In the genomic region with DNA sequence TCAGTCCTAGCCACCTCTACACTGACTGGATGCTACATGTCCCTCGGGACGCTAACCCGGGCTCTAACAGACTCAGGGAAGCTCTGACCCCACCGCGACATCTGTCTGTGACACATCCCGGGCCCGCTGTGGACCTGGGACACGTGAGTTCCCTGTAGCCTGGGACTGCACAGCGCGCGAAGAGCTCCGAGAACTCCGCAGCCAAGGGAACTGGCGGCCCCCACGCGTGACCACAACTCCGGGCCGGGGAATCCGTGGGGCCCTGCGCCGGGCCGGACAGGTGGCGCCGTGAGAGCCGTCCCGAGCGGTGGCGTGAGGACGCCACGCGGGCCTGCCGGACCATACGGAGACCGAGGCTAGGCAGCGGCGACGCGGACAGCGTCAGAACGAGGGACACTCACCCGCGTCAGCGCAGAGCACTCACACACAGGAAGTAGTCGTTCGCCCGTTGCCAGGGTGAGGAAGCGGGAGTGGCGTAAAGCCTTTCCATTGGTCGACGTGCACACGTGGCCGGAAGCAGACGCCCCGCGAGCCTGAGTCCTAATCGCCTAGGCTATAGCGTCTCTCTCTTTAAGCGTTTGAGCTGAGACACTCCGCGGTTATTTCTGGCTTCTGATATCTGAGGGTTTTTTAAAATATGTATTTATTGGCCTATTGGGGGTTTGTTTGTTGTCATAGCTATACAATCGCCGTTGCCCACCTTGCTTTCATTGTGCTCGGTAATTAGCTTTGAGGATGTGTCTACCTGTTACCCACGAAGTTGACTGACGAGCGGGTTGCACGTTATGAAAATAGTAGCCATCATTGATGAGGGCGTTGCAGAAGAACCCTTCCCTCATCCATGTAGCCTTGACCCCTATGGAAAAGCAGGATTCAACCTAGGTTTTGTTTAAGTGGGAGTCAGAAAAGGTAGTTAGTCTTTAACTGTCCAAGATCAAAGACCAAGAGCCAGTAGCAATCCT, we compare ENCODE assay signal across 8 mouse cellular contexts. TPM values are rescaled to one million over a fixed set of nuclear protein-coding genes. Genes with fewer than 3 reads are reported as not detected.
A peak's percentile ranks its signal among the peaks of the same experiment; 100 is the strongest.
DNase-seq lines count a peak whose midpoint lies in the region; ATAC-seq and TF ChIP-seq lines count a peak whose summit lies in the region.

A gene (minus strand): TSS at position 453 of the 962 bp plus-strand sequence.

- peak; percentile 98 for DNase-seq in 3134 (ENCODE audit: extremely low read depth, insufficient read length, low spot score)
- peak; percentile 94 to 96 for DNase-seq in adrenal gland, postnatal 36 days
- peak; percentile 94 to 96 for DNase-seq in heart, adult 18-20 months
- peak; percentile 97 for DNase-seq in kidney, adult 2 months
- DNase-seq in spleen, adult 2 months (ENCODE audit: low read depth in 1 of 2, low spot score in 2 of 2): peak; percentile 82 to 87

- H3K27me3 ChIP-seq in embryonic facial prominence, embryonic 13.5 days: 0 out of 2 replicates have a peak, but pooled peaks cover 4% of the 10 kb centered on the region
- no peaks in the 10 kb centered on the region for H3K27me3 ChIP-seq in kidney, adult 2 months (replicated peaks; ENCODE audit: control insufficient read depth, insufficient read depth, low read length)
- H3K27me3 ChIP-seq in limb, embryonic 12.5 days: no peaks in the 10 kb centered on the region
- H3K27me3 ChIP-seq in midbrain, embryonic 15.5 days (replicated peaks): no peaks in the 10 kb centered on the region
- no peaks in the 10 kb centered on the region for H3K27me3 ChIP-seq in spleen, adult 2 months (ENCODE audit: control insufficient read depth, insufficient read depth, low read length)

- peak; percentile 99 for ATAC-seq in embryonic facial prominence, embryonic 13.5 days (ENCODE audit: insufficient number of reproducible peaks, insufficient read depth, low FRiP score, low TSS enrichment, low read depth)
- peak; percentile 100 for ATAC-seq in limb, embryonic 12.5 days (ENCODE audit: insufficient number of reproducible peaks, insufficient read depth, low FRiP score, low TSS enrichment, low read depth)
- peak; percentile 100 for ATAC-seq in midbrain, embryonic 15.5 days (replicated peaks)

- TF ChIP-seq POLR2A in kidney, adult 2 months (IDR thresholded peaks at IDR 0.05; ENCODE audit: low read depth, low read length): peak; percentile 79
- TF ChIP-seq POLR2A in spleen, adult 2 months (IDR thresholded peaks at IDR 0.05; ENCODE audit: low read depth, low read length): peak; percentile 78; the same call in 1 of the 2 replicates

- H3K9ac ChIP-seq in embryonic facial prominence, embryonic 13.5 days: peak within 1 kb of the TSS; percentile 89
- peak within 1 kb of the TSS; percentile 85 for H3K9ac ChIP-seq in limb, embryonic 12.5 days (replicated peaks)
- peak within 1 kb of the TSS; percentile 75 for H3K9ac ChIP-seq in midbrain, embryonic 15.5 days

- no peak for TF ChIP-seq CTCF in kidney, adult 2 months (conservative IDR thresholded peaks at IDR 0.05; ENCODE audit: insufficient read depth, insufficient read length, low read depth, low read length)
- no peak for TF ChIP-seq CTCF in spleen, adult 2 months (IDR thresholded peaks at IDR 0.05; ENCODE audit: extremely low read depth, insufficient read depth, insufficient read length, insufficient replicate concordance)

- under 1% methylated on average over 68 of the region's 68 CpGs for WGBS in embryonic facial prominence, embryonic 13.5 days
- WGBS in kidney, adult 2 months: under 1% methylated on average over 68 of the region's 68 CpGs
- under 1% methylated on average over 68 of the region's 68 CpGs for WGBS in limb, embryonic 12.5 days
- under 1% methylated on average over 68 of the region's 68 CpGs for WGBS in midbrain, embryonic 15.5 days
- WGBS in spleen, adult 2 months: under 1% methylated on average over 68 of the region's 68 CpGs

- peak within 1 kb of the TSS; percentile 84 for H3K27ac ChIP-seq in embryonic facial prominence, embryonic 13.5 days
- peak within 1 kb of the TSS; percentile 58 for H3K27ac ChIP-seq in kidney, adult 2 months (ENCODE audit: insufficient read depth, low read depth, low read length)
- H3K27ac ChIP-seq in limb, embryonic 12.5 days: peak within 1 kb of the TSS; percentile 83
- H3K27ac ChIP-seq in midbrain, embryonic 15.5 days: peak within 1 kb of the TSS; percentile 94
- peak within 1 kb of the TSS; percentile 84 for H3K27ac ChIP-seq in spleen, adult 2 months (ENCODE audit: insufficient read depth, low read length)

- H3K4me2 ChIP-seq in embryonic facial prominence, embryonic 13.5 days: peak within 1 kb of the TSS; percentile 82
- peak within 1 kb of the TSS; percentile 82 for H3K4me2 ChIP-seq in limb, embryonic 12.5 days
- H3K4me2 ChIP-seq in midbrain, embryonic 15.5 days: peak within 1 kb of the TSS; percentile 81

- peak within 1 kb of the TSS; percentile 88 for H3K4me3 ChIP-seq in embryonic facial prominence, embryonic 13.5 days
- peak within 1 kb of the TSS; percentile 77 for H3K4me3 ChIP-seq in kidney, adult 2 months (ENCODE audit: insufficient read depth, low read depth, low read length)
- H3K4me3 ChIP-seq in limb, embryonic 12.5 days (replicated peaks): peak within 1 kb of the TSS; percentile 90
- peak within 1 kb of the TSS; percentile 81 for H3K4me3 ChIP-seq in midbrain, embryonic 15.5 days
- peak within 1 kb of the TSS; percentile 83 for H3K4me3 ChIP-seq in spleen, adult 2 months (ENCODE audit: extremely low read depth, insufficient read depth, insufficient read length)

- H3K4me1 ChIP-seq in embryonic facial prominence, embryonic 13.5 days: peaks cover 11% of the 10 kb centered on the region
- H3K4me1 ChIP-seq in kidney, adult 2 months (ENCODE audit: control insufficient read depth, insufficient read depth, low read length): 0 out of 2 replicates have a peak, but pooled peaks cover 3% of the 10 kb centered on the region
- peaks cover 10% of the 10 kb centered on the region; the same call in 1 of the 2 replicates for H3K4me1 ChIP-seq in limb, embryonic 12.5 days (replicated peaks)
- H3K4me1 ChIP-seq in midbrain, embryonic 15.5 days: peaks cover 13% of the 10 kb centered on the region
- H3K4me1 ChIP-seq in spleen, adult 2 months (ENCODE audit: control insufficient read depth, insufficient read depth, insufficient read length): peaks cover 2% of the 10 kb centered on the region; the same call in 1 of the 2 replicates

- no peaks in the 10 kb centered on the region for H3K36me3 ChIP-seq in embryonic facial prominence, embryonic 13.5 days
- H3K36me3 ChIP-seq in kidney, adult 2 months (ENCODE audit: control insufficient read depth, insufficient read depth, low read length): no peaks in the 10 kb centered on the region
- H3K36me3 ChIP-seq in limb, embryonic 12.5 days: no peaks in the 10 kb centered on the region
- H3K36me3 ChIP-seq in midbrain, embryonic 15.5 days (replicated peaks): no peaks in the 10 kb centered on the region
- H3K36me3 ChIP-seq in spleen, adult 2 months (ENCODE audit: control insufficient read depth, insufficient read depth, low read length): no peaks in the 10 kb centered on the region

- H3K9me3 ChIP-seq in embryonic facial prominence, embryonic 13.5 days: no peaks in the 10 kb centered on the region
- H3K9me3 ChIP-seq in limb, embryonic 12.5 days: no peaks in the 10 kb centered on the region
- H3K9me3 ChIP-seq in midbrain, embryonic 15.5 days: no peaks in the 10 kb centered on the region

RNA-seq across cellular contexts. Expression of the gene that starts here (rescaled TPM):
- total RNA-seq in adrenal gland, postnatal 36 days (2021): 10 to 100 TPM in 1 of 2 experiments, 1 to 10 TPM in 1; 8.0 to 12.0 TPM
- polyA plus RNA-seq in embryonic facial prominence, embryonic 13.5 days (2015; fragmentation: Nextera tagmentation; extraction: Ambion mirVana): 23.9 and 26.1 TPM in 2 replicates
- total RNA-seq in heart, adult 18-20 months (2021): 1 to 10 TPM; 7.0 to 7.8 TPM
- polyA plus RNA-seq in kidney, adult 2 months (2012; rRNA removed): 4.2 and 5.0 TPM in 2 replicates
- polyA plus RNA-seq in limb, embryonic 12.5 days (2016; fragmentation: Nextera tagmentation; extraction: Ambion mirVana): 21.1 and 21.6 TPM in 2 replicates
- polyA plus RNA-seq in midbrain, embryonic 15.5 days (2015; fragmentation: Nextera tagmentation; extraction: Ambion mirVana): 20.8 and 21.6 TPM in 2 replicates
- polyA plus RNA-seq in spleen, adult 2 months (2012; rRNA removed): 2.1 TPM in 2 replicates

Comparison
In these comparisons a context has a peak if more than half of its experiments do, and no peak if none do; other contexts are left out.
1. Peak in every context shown above with its lines: DNase-seq, ATAC-seq, H3K4me3 ChIP-seq and H3K27ac ChIP-seq.